Mouse (Mus musculus): ENCODE data around the gene Gm10964.

- TF ChIP-seq POLR2A (IDR thresholded peaks at IDR 0.05; ENCODE audit: low read depth, low read length) (no peak), CTCF (IDR thresholded peaks at IDR 0.05; ENCODE audit: borderline replicate concordance, insufficient read depth, low read length) (no peak)
These were observed 15.0 kb upstream of the Gm10964 start for GRCm38 (mm10) chr3:103724137-103724536.
